Mouse (Mus musculus) lung, adult 2 months (tissue): Measurements from ENCODE around the gene Irx4.

ENCODE experiments used
- CTCF ChIP-seq: fragments of 200-500 bp; IDR thresholded peaks from 2 replicates; pipeline ENCODE4 v1.5.1; 2011; ENCODE audit warnings: mild to moderate bottlenecking, low read length, control low read depth; ENCODE audit not compliant: insufficient read depth
- POLR2A ChIP-seq: fragments of 200-500 bp; IDR thresholded peaks from 2 replicates; pipeline ENCODE4 v1.6.1; 2011; ENCODE audit warnings: low read depth, mild to moderate bottlenecking, control low read depth, low read length, borderline replicate concordance; ENCODE audit errors: extremely low read depth

- TF ChIP-seq CTCF (no peak), POLR2A (no peak)
Measured at GRCm38 (mm10) chr13:73263128-73263971, 3.1 kb downstream of the Irx4 start.
